Mouse (Mus musculus) frontal cortex, postnatal 25 days (tissue): Measurements from ENCODE around the gene Amy1.
"Not testable (repeated sequence)": the region's sequence is repeated elsewhere in the genome, so short reads cannot be mapped to it uniquely, and the experiment has no call there.

Source experiments
- DNase-seq, 2 experiments: peaks; one replicate each; pipeline ENCODE4 v3.0.0; 2022; ENCODE audit warnings: low spot score in 2 of 2

The Amy1 gene

DNA sequence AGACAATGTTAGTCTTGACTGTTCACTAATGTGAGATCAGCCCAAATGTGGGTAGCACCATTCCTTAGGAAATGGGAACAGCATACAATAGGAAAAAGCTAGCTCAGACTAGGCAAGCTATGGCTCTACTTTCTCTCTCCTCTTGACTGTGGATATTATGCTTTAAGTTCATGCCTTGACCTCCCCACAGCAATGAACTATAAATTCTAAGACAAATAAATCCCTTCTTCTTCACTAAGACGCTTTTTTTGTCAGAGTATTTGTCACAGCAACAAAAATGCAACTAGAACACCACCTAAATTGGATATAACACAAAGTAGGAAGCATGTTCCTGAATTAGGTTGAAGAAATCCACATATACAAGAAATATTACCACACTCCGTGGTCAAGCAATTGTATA lies at the start of gene Amy1:
TSS of gene Amy1 (minus strand) at position 101 of the 400 bp plus-strand sequence.
- DNase-seq = no peak

- no peak for DNase-seq
Measured at GRCm38 (mm10) chr3:113654335-113654734, 47.8 kb upstream of the Amy1 start.

DNA sequence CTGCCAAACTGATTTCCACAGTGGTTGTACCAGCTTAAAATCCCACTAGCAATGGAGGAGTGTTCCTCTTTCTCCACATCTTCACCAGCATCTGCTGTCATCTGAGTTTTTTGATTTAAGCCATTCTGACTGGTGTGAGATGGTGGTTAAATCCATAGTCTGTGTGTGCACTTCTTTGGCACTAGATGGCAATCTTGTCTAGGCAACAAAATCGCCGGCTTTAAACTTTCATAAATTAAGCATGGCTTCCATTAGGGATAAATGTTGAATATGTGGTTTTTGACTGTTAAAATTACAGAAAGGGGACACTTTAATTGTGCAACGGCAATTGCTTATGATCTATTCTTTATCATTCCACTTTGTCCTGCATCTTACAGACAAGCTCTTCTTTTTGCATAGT lies 44.9 kb upstream of the Amy1 start:
- DNase-seq = not testable (repeated sequence)

- DNase-seq = no peak
Measured at GRCm38 (mm10) chr3:113639545-113639944, 33.0 kb upstream of the Amy1 start.

DNA sequence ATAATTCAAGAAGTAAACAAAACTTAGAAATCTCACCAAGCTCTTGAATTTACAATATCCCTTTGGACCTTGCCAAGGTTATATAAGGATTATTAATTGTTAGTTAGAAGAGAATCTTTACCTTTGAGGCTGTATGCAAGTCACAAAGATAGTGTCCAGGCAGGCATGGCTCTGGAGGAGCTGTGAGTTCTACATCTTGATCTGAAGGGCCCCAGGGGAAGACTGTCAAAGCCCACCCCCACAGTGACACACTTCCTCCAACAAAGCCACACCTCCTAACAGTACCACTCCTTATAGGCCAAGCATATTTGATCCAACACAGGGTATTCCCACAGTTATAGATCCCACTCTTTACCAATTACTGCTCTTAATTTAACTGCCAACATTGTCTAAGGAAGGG lies 27.7 kb upstream of the Amy1 start:
- no peak for DNase-seq

- DNase-seq = no peak
Measured at GRCm38 (mm10) chr3:113631611-113632010, 25.1 kb upstream of the Amy1 start.

GRCm38 (mm10) chr3:113630564-113630963 lies 24.1 kb upstream of the Amy1 start:
- DNase-seq = no peak

- peak; percentile 94 for DNase-seq
Measured at GRCm38 (mm10) chr3:113629606-113630359, 23.3 kb upstream of the Amy1 start, which contains the start of gene Rnpc3. Gene Rnpc3 (minus strand): TSS chr3:113630149.

DNA sequence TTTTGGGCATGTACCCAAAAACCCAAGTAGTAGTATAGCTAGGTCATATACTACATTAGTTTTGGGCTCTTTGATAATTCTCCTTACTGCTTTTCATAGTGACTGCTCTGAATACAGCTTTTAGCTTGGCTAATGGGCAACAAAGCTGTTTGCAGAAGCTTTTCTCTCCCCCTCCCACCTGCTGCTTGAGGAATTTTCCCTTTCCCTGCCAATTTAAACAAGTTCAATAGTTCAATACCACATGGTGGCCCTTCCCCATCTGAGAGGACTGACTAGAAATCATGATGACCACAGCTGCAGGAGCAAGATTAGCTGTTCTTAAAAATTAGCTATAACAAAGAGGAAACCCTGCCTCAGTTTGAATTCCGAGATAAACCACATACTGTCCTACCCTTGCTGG lies 15.7 kb downstream of the Amy1 start:
- no peak for DNase-seq

DNA sequence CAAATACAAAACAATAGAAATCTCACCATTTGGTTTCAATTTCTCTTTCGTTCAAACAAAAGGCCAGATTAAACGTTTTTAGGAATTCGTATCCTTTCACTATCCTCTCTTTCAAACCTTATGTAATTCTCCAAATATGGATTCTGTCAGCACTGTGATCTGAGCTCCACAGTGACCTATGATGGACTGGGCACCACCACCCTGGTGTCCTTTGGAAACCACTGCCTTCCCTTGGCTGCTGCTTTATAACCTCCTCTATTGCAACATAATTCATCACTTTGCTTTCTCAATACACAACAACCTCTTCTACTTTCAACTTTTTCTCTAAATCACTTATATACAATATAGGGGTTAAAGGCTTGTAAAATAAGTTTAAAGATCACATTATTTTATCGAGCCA lies 31.9 kb downstream of the Amy1 start:
- DNase-seq = no peak

- DNase-seq = no peak
Measured at GRCm38 (mm10) chr3:113574138-113574537, 32.4 kb downstream of the Amy1 start.

- DNase-seq = no peak
Measured at GRCm38 (mm10) chr3:113572158-113572557, 34.3 kb downstream of the Amy1 start.

DNA sequence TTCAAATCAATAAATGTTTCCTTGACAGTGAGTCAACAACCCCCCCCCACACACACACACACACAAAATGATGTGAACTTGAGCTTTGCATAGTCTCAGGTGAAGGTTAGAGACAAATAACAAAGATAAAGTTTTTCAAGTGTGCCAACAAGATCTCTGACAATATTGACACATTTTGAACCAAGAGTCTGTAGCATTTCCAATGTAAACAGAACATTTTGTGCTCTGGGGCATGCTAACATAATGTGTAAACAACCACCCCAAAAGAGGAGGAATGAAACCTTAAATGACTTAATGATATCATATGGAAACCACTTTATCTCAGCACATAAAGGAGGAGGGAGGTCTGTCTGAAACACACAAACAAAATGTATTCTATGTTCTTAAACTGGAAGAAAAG lies 66.8 kb downstream of the Amy1 start:
- DNase-seq = no peak

- DNase-seq = not testable (repeated sequence)
Measured at GRCm38 (mm10) chr3:113532328-113532727, 74.2 kb downstream of the Amy1 start, which contains the start of gene Amy2a1. Gene Amy2a1 (minus strand): TSS chr3:113532428.
